Mouse (Mus musculus) C2C12 (cell line): ENCODE measurements around the gene Gabra4. TPM values are rescaled to one million over a fixed set of nuclear protein-coding genes. Genes with fewer than 3 reads are reported as not detected.

ENCODE experiments used
- H3K27me3 ChIP-seq: one replicate; pipeline ENCODE4 v1.6.1; 2011; ENCODE audit not compliant: control insufficient read depth, insufficient read depth, insufficient read length
- H3K36me3 ChIP-seq: one replicate; pipeline ENCODE4 v1.6.1; 2011; ENCODE audit not compliant: control insufficient read depth, insufficient read depth
- H3K4me3 ChIP-seq: one replicate; pipeline ENCODE4 v1.5.1; 2011; ENCODE audit warnings: mild to moderate bottlenecking, control low read depth; ENCODE audit not compliant: poor library complexity, insufficient read depth, severe bottlenecking
- H3K79me2 ChIP-seq: one replicate; pipeline ENCODE4 v1.6.1; 2011; ENCODE audit not compliant: control insufficient read depth, insufficient read depth
- H3K79me3 ChIP-seq: one replicate; pipeline ENCODE4 v1.6.1; 2011; ENCODE audit warnings: low read depth, control low read depth
- H3ac ChIP-seq: one replicate; pipeline ENCODE3; 2011; ENCODE audit warnings: low read depth; ENCODE audit not compliant: control insufficient read depth, insufficient read length
- CEBPB ChIP-seq: IDR thresholded peaks from one replicate; pipeline ENCODE4 v1.6.1; 2011; ENCODE audit warnings: low read depth, mild to moderate bottlenecking, control low read depth, moderate library complexity
- CTCF ChIP-seq: IDR thresholded peaks from one replicate; pipeline ENCODE4 v1.5.1; 2011; ENCODE audit not compliant: control insufficient read depth, insufficient read depth, insufficient read length
- FOSL1 ChIP-seq: IDR thresholded peaks from one replicate; pipeline ENCODE4 v1.8.0; 2011; ENCODE audit warnings: mild to moderate bottlenecking, low read length; ENCODE audit not compliant: poor library complexity, insufficient read depth, severe bottlenecking
- MAX ChIP-seq: IDR thresholded peaks from one replicate; pipeline ENCODE4 v1.6.1; 2011; ENCODE audit warnings: mild to moderate bottlenecking, control low read depth
- MYOD1 ChIP-seq: IDR thresholded peaks from one replicate; pipeline ENCODE4 v1.6.1; 2011; ENCODE audit warnings: low read depth; ENCODE audit not compliant: control insufficient read depth, insufficient read length
- MYOG ChIP-seq: IDR thresholded peaks from one replicate; pipeline ENCODE4 v1.6.1; 2011; ENCODE audit not compliant: control insufficient read depth, insufficient read length; ENCODE audit errors: extremely low read depth
- USF1 ChIP-seq: IDR thresholded peaks from one replicate; pipeline ENCODE4 v1.6.1; 2011; ENCODE audit warnings: low read depth, mild to moderate bottlenecking, control low read depth, moderate library complexity
- long read RNA-seq, 2 experiments: library from polyadenylated mRNA; unstranded; transcript quantifications; one replicate each; pipeline ENCODE4 v2.0.0; 2019 to 2020
- polyA plus RNA-seq: library from polyadenylated mRNA; unstranded; fragments of >200 nt; fragmentation: generic; extraction: Trizol; gene quantifications from one replicate; pipeline ENCODE4 v1.2.1, GENCODE M21; 2012; ENCODE audit warnings: missing spikeins

The Gabra4 gene
- polyA plus RNA-seq, result not detected
- long read RNA-seq, experiment 1, result 0 reads
- long read RNA-seq, experiment 2, result 0 reads

GRCm38 (mm10) chr5:71658115-71658497, at the start of gene Gabra4:
Gabra4 (minus strand) TSS chr5:71658308.
- no peak within 1 kb of the TSS for H3K4me3 ChIP-seq
- no peaks in the 10 kb centered on the region for H3K79me2 ChIP-seq
- no peaks in the 10 kb centered on the region for H3K27me3 ChIP-seq
- no peaks in the 10 kb centered on the region for H3K79me3 ChIP-seq
- TF ChIP-seq MYOD1 (no peak), MYOG (no peak), USF1 (no peak), CTCF (no peak), CEBPB (no peak), MAX (no peak), FOSL1 (no peak)
- no peak within 1 kb of the TSS for H3ac ChIP-seq
- no peaks in the 10 kb centered on the region for H3K36me3 ChIP-seq

GRCm38 (mm10) chr5:71701273-71701614, 43.1 kb upstream of the Gabra4 start:
- Histone ChIP-seq H3K36me3 (no peaks in the 10 kb centered on the region), H3K79me3 (no peaks in the 10 kb centered on the region), H3K27me3 (peaks cover 3% of the 10 kb centered on the region), H3ac (no peak overlapping the region), H3K79me2 (no peaks in the 10 kb centered on the region), H3K4me3 (no peak overlapping the region)
- TF ChIP-seq FOSL1 (no peak), MAX (no peak), CTCF (no peak), MYOD1 (no peak), CEBPB (no peak), MYOG (no peak), USF1 (no peak)

GRCm38 (mm10) chr5:71700468-71701272, 42.6 kb upstream of the Gabra4 start:
- no peak for TF ChIP-seq MYOD1
- TF ChIP-seq USF1, result no peak
- no peak for TF ChIP-seq MYOG
- no peak for TF ChIP-seq CEBPB
- TF ChIP-seq CTCF, result no peak
- TF ChIP-seq FOSL1, result no peak
- TF ChIP-seq MAX, result no peak
- Histone ChIP-seq H3K4me3 (no peak overlapping the region), H3ac (no peak overlapping the region), H3K27me3 (peaks cover 3% of the 10 kb centered on the region), H3K36me3 (no peaks in the 10 kb centered on the region), H3K79me2 (no peaks in the 10 kb centered on the region), H3K79me3 (no peaks in the 10 kb centered on the region)

- peaks cover 3% of the 10 kb centered on the region for H3K27me3 ChIP-seq
- H3K79me3 ChIP-seq, result no peaks in the 10 kb centered on the region
- H3ac ChIP-seq, result no peak overlapping the region
- TF ChIP-seq MYOG (no peak), FOSL1 (no peak), MAX (no peak), MYOD1 (no peak), USF1 (no peak), CEBPB (no peak), CTCF (no peak)
- no peak overlapping the region for H3K4me3 ChIP-seq
- H3K79me2 ChIP-seq, result no peaks in the 10 kb centered on the region
- no peaks in the 10 kb centered on the region for H3K36me3 ChIP-seq
Measured at GRCm38 (mm10) chr5:71699696-71700467, 41.8 kb upstream of the Gabra4 start.

- Histone ChIP-seq H3K4me3 (no peak overlapping the region), H3K79me2 (no peaks in the 10 kb centered on the region), H3K36me3 (no peaks in the 10 kb centered on the region), H3K79me3 (no peaks in the 10 kb centered on the region), H3K27me3 (no peaks in the 10 kb centered on the region), H3ac (no peak overlapping the region)
- TF ChIP-seq FOSL1 (no peak), MAX (no peak), CEBPB (no peak), MYOD1 (no peak), CTCF (no peak), MYOG (no peak), USF1 (no peak)
Measured at GRCm38 (mm10) chr5:71665593-71665992, 7.5 kb upstream of the Gabra4 start.
